Mouse (Mus musculus) cerebellum, adult 9-10 months (tissue): ENCODE results near the gene Trmt10b.
A peak's percentile ranks its signal among the peaks of the same experiment; 100 is the strongest.

Experiments
- DNase-seq: peaks from one replicate; pipeline ENCODE4 v3.0.0; 2022

Trmt10b gene

DNA sequence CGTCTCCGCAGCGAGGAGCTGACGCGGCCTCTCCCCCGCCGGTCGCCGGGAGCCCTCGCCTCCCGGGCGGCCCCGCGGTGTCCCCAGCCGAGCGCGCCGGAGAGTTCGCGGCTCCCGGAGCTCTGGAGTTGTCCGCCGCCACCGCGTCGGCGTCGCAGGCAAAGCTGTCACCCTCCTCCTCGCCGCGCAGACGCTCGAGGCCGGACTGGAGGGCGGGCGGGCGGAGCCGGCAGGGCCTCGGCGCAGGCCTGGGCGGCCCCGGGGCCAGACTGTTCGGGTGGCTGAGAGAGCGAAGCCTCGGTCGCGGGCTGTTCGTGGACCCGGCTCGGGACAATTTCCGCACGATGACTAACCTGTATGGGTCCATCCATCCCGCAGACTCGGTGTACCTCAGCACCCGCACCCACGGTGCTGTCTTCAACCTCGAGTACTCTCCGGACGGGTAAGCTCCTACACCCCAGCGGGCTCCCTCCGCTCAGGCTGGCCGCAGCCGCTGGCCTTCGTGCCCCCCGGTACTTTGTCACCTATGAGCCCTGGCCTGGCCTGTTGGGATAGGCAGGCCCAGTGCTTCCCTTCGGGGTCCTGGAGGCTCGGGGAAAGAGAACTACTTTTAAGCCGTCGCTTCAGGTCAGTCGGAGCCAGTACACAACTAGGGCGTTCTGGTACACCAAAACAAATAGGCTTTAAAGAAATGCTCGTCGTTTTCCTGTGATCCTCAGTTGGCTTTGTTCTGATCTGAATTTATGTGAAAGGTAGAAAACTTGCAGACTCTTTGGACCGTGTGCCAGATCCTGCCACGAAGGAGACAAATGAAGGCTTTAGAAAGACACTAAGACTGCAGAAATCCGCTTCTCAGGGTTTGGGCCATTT is 45.6 kb downstream of the Trmt10b start, which contains the start of gene Exosc3:
TSS of gene Exosc3 (minus strand) at position 447 of the 870 bp plus-strand sequence.
- peak; percentile 33 for DNase-seq

DNA sequence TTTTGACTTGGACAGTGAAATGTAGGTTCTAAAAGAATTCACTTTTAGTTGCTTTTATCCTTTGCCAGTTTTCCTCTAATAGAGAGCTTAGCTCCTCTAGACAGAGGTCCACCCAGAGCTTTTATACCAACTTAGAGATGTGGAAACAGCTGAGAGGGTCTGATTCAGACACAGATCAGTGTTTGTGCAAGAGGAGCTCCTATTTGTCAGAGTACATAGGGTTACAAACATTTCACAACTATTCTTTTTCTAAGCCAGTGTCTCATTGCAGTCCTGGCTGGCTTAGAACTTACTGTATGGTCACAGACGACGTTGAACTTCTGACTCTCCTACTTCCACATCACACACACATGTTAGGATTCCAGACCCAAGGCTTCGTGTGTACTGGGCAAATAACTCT is 59.7 kb downstream of the Trmt10b start:
- DNase-seq = no peak
